Comparison of ENCODE assay signal across 8 mouse cellular contexts in the genomic region with DNA sequence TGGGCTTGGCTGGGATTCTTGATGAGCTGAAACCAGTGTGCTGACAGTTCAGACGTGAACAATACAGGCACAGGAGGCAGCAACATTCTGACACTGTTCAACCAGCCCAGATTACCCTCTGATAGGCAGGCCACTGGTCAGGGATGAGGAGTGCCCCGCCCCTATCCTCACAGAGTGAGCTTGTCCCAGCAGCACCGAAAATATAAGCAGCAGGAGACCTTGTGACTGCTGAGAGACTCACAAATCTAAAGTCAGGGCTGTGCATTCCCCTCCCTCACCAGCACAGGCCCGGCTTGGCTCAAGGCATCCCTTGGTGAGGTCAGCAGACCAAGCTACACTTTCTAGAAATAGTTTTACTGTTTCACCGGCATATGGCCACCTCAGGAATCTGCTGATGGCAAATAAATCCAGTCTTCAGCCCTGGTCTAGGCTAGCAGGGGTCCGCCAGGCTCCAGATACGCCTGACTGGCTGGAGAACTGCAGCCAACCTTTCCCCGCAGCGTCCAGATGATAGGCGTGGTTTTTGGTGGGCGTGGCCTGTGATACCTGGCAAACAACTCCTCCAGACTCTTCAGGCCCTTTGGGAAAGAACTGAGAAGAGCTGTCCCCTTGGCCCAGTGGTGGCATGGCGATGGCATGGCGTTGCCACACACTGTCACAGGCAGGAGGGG.
DNase-seq lines count a peak whose midpoint lies in the region; ATAC-seq lines count a peak whose summit lies in the region.

No protein-coding gene starts in this region.

- intact Hi-C loops in heart, postnatal 25 days (cut with DNase I): no loop called here

- H3K9ac ChIP-seq in neural tube, embryonic 12.5 days: no peak overlapping the region
- no peak overlapping the region for H3K9ac ChIP-seq in limb, embryonic 11.5 days (ENCODE audit: low read length)

- no peaks in the 10 kb centered on the region for H3K9me3 ChIP-seq in neural tube, embryonic 12.5 days
- H3K9me3 ChIP-seq in hindbrain, embryonic 10.5 days: no peaks in the 10 kb centered on the region
- no peaks in the 10 kb centered on the region for H3K9me3 ChIP-seq in limb, embryonic 11.5 days (ENCODE audit: control insufficient read depth, low read length)

- no peaks in the 10 kb centered on the region for H3K36me3 ChIP-seq in neural tube, embryonic 12.5 days
- H3K36me3 ChIP-seq in hindbrain, embryonic 10.5 days: no peaks in the 10 kb centered on the region
- H3K36me3 ChIP-seq in limb, embryonic 11.5 days (ENCODE audit: control insufficient read depth, insufficient read depth, low read length): no peaks in the 10 kb centered on the region

- peak; percentile 56; the same call in 1 of the 2 replicates for ATAC-seq in neural tube, embryonic 12.5 days (ENCODE audit: low FRiP score, low read depth)
- ATAC-seq in limb, embryonic 11.5 days (ENCODE audit: insufficient number of reproducible peaks, low FRiP score, low TSS enrichment, low read depth): no peak; the same call in 1 of the 2 replicates
- no peak for ATAC-seq in frontal cortex, adult (ENCODE audit: low TSS enrichment)
- ATAC-seq in CD4-positive, CD25-positive, alpha-beta regulatory T cell, adult 4 months: no peak

- no peak overlapping the region for H3K4me3 ChIP-seq in neural tube, embryonic 12.5 days
- H3K4me3 ChIP-seq in hindbrain, embryonic 10.5 days: no peak overlapping the region
- H3K4me3 ChIP-seq in limb, embryonic 11.5 days (ENCODE audit: low read depth, low read length): no peak overlapping the region

- peaks cover 20% of the 10 kb centered on the region; the same call in 1 of the 2 replicates for H3K4me1 ChIP-seq in neural tube, embryonic 12.5 days
- H3K4me1 ChIP-seq in hindbrain, embryonic 10.5 days (replicated peaks): peaks cover 55% of the 10 kb centered on the region
- H3K4me1 ChIP-seq in limb, embryonic 11.5 days (ENCODE audit: control insufficient read depth, insufficient read depth, low read length): peaks cover 13% of the 10 kb centered on the region; the same call in 1 of the 2 replicates

- DNase-seq in neural tube, embryonic 10.5 days (ENCODE audit: extremely low spot score, low spot score): no peak
- DNase-seq in hindbrain, embryonic 10.5 days (ENCODE audit: low spot score): peak; percentile 32
- DNase-seq in limb, embryonic 11.5 days (ENCODE audit: low spot score): peak; percentile 51
- DNase-seq in layer of hippocampus, postnatal 25 days (ENCODE audit: extremely low spot score in 1 of 2, low spot score in 1 of 2): no peak
- DNase-seq in heart, postnatal 25 days (ENCODE audit: low spot score): no peak

- no peak overlapping the region for H3K27ac ChIP-seq in neural tube, embryonic 12.5 days
- peak overlapping the region; percentile 46 for H3K27ac ChIP-seq in hindbrain, embryonic 10.5 days
- no peak overlapping the region for H3K27ac ChIP-seq in limb, embryonic 11.5 days (replicated peaks; ENCODE audit: low read depth, low read length)

- WGBS in neural tube, embryonic 12.5 days: 13% methylated on average over 13 of the region's 13 CpGs
- 9% methylated on average over 13 of the region's 13 CpGs for WGBS in hindbrain, embryonic 10.5 days
- WGBS in limb, embryonic 11.5 days: 12% methylated on average over 13 of the region's 13 CpGs

- no peaks in the 10 kb centered on the region for H3K27me3 ChIP-seq in neural tube, embryonic 12.5 days (replicated peaks)
- no peaks in the 10 kb centered on the region for H3K27me3 ChIP-seq in hindbrain, embryonic 10.5 days (ENCODE audit: insufficient read depth, poor library complexity, severe bottlenecking)
- H3K27me3 ChIP-seq in limb, embryonic 11.5 days (ENCODE audit: control insufficient read depth, insufficient read depth, low read length): no peaks in the 10 kb centered on the region

- no peak overlapping the region for H3K4me2 ChIP-seq in neural tube, embryonic 12.5 days (replicated peaks)
- no peak overlapping the region for H3K4me2 ChIP-seq in limb, embryonic 11.5 days (ENCODE audit: low read depth, severe bottlenecking)

Comparison
In these comparisons a context has a peak if more than half of its experiments do, and no peak if none do; other contexts are left out.
1. DNase-seq: peak in hindbrain, embryonic 10.5 days (single experiment) and limb, embryonic 11.5 days (single experiment); none in neural tube, embryonic 10.5 days (single experiment), layer of hippocampus, postnatal 25 days (0 of 2) and heart, postnatal 25 days (single experiment).